Mouse (Mus musculus) midbrain, embryonic 14.5 days (tissue): ENCODE results near the gene Bicc1. TPM values are rescaled to one million over a fixed set of nuclear protein-coding genes. Genes with fewer than 3 reads are reported as not detected.

Experiments
- ATAC-seq: fragments of 200-750 bp; cut with Nextera tagmentation; 2 replicates; pipeline ENCODE4 v1.8.0; 2017; ENCODE audit warnings: moderate number of reproducible peaks, moderate library complexity; ENCODE audit not compliant: low FRiP score, low TSS enrichment
- DNase-seq: peaks from one replicate; pipeline ENCODE4 v3.0.0-alpha.2; 2015
- H3K27ac ChIP-seq: fragments of 300-500 bp; sonication (generic); replicated peaks from 2 replicates; pipeline ENCODE4 v1.5.1; 2014; ENCODE audit warnings: mild to moderate bottlenecking, low read depth, low read length, moderate library complexity
- H3K27me3 ChIP-seq: fragments of 300-500 bp; sonication (generic); 2 replicates; pipeline ENCODE4 v1.6.1; 2014; ENCODE audit warnings: low read length, control low read depth, mixed read lengths; ENCODE audit not compliant: control insufficient read depth, insufficient read depth
- H3K36me3 ChIP-seq: fragments of 300-500 bp; sonication (generic); 2 replicates; pipeline ENCODE4 v1.6.1; 2014; ENCODE audit warnings: low read length, control low read depth; ENCODE audit not compliant: control insufficient read depth, insufficient read depth
- H3K4me1 ChIP-seq: fragments of 300-500 bp; sonication (generic); 2 replicates; pipeline ENCODE4 v1.6.1; 2014; ENCODE audit warnings: mild to moderate bottlenecking, antibody characterized with exemption, low read length, control low read depth; ENCODE audit not compliant: control insufficient read depth, insufficient read depth
- H3K4me2 ChIP-seq: fragments of 300-500 bp; sonication (generic); 2 replicates; pipeline ENCODE4 v1.6.1; 2014; ENCODE audit warnings: mild to moderate bottlenecking, low read length, moderate library complexity
- H3K4me3 ChIP-seq: fragments of 300-500 bp; sonication (generic); replicated peaks from 2 replicates; pipeline ENCODE4 v1.5.1; 2014; ENCODE audit warnings: low read depth, low read length
- H3K9ac ChIP-seq: fragments of 300-500 bp; sonication (generic); replicated peaks from 2 replicates; pipeline ENCODE4 v1.6.1; 2014; ENCODE audit warnings: mild to moderate bottlenecking, low read length, moderate library complexity
- H3K9me3 ChIP-seq: fragments of 300-500 bp; sonication (generic); 2 replicates; pipeline ENCODE4 v1.6.1; 2016; ENCODE audit warnings: low read length, control low read depth, mixed read lengths; ENCODE audit not compliant: control insufficient read depth
- WGBS: fragments of 180-500 bp; shearing (Covaris S2); extraction: QIAGEN DNeasy Blood & Tissue Kit; methylation state at CpG from one replicate; pipeline ENCODE4 v1.1.7; 2014; 5-methylcytosine and 5-hydroxymethylcytosine counted together
- polyA plus RNA-seq: library from polyadenylated mRNA; unstranded; fragments of >200 nt; fragmentation: Nextera tagmentation; extraction: Ambion mirVana; gene quantifications from 2 replicates; pipeline ENCODE4 v1.2.1, GENCODE M21; 2014

The Bicc1 gene
- polyA plus RNA-seq, 1 experiment from 2014 or later = 6.2 TPM

- Histone ChIP-seq H3K4me2 (no peak overlapping the region), H3K9ac (no peak overlapping the region), H3K27ac (no peak overlapping the region), H3K4me1 (no peaks in the 10 kb centered on the region), H3K4me3 (no peak overlapping the region), H3K36me3 (no peaks in the 10 kb centered on the region), H3K27me3 (no peaks in the 10 kb centered on the region), H3K9me3 (peaks cover 14% of the 10 kb centered on the region)
- no peak for DNase-seq
- WGBS = 66% methylated on average over 2 of the region's 2 CpGs
- no peak for ATAC-seq
Measured at GRCm38 (mm10) chr10:71138852-71139197, 20.7 kb downstream of the Bicc1 start.

GRCm38 (mm10) chr10:71138132-71138851, 21.2 kb downstream of the Bicc1 start:
- ATAC-seq = no peak
- Histone ChIP-seq H3K9me3 (peaks cover 13% of the 10 kb centered on the region), H3K4me2 (no peak overlapping the region), H3K9ac (no peak overlapping the region), H3K4me1 (no peaks in the 10 kb centered on the region), H3K27ac (no peak overlapping the region), H3K27me3 (no peaks in the 10 kb centered on the region), H3K36me3 (no peaks in the 10 kb centered on the region), H3K4me3 (no peak overlapping the region)
- DNase-seq = no peak
- 61% methylated on average over 14 of the region's 14 CpGs for WGBS

- H3K4me2 ChIP-seq = no peak overlapping the region
- ATAC-seq = no peak
- H3K27me3 ChIP-seq = no peaks in the 10 kb centered on the region
- no peak overlapping the region for H3K27ac ChIP-seq
- no peak for DNase-seq
- no peak overlapping the region for H3K9ac ChIP-seq
- no peak overlapping the region for H3K4me3 ChIP-seq
- no peaks in the 10 kb centered on the region for H3K36me3 ChIP-seq
- no peaks in the 10 kb centered on the region for H3K4me1 ChIP-seq
- peaks cover 7% of the 10 kb centered on the region; the same call in 1 of the 2 replicates for H3K9me3 ChIP-seq
- 98% methylated on average over 9 of the region's 9 CpGs for WGBS
Measured at GRCm38 (mm10) chr10:71137606-71138005, 21.9 kb downstream of the Bicc1 start.

- H3K27ac ChIP-seq = no peak overlapping the region
- H3K4me2 ChIP-seq = no peak overlapping the region
- no peak overlapping the region for H3K4me3 ChIP-seq
- no peaks in the 10 kb centered on the region for H3K27me3 ChIP-seq
- H3K9me3 ChIP-seq = no peaks in the 10 kb centered on the region
- DNase-seq = no peak
- H3K36me3 ChIP-seq = no peaks in the 10 kb centered on the region
- 60% methylated on average over 9 of the region's 9 CpGs for WGBS
- H3K9ac ChIP-seq = no peak overlapping the region
- ATAC-seq = no peak
- H3K4me1 ChIP-seq = no peaks in the 10 kb centered on the region
Measured at GRCm38 (mm10) chr10:71131333-71131732, 28.2 kb downstream of the Bicc1 start.

GRCm38 (mm10) chr10:71130261-71130660, 29.2 kb downstream of the Bicc1 start:
- no peak overlapping the region for H3K4me3 ChIP-seq
- no peak overlapping the region for H3K4me2 ChIP-seq
- H3K27me3 ChIP-seq = no peaks in the 10 kb centered on the region
- H3K36me3 ChIP-seq = no peaks in the 10 kb centered on the region
- no peak for ATAC-seq
- DNase-seq = no peak
- H3K9me3 ChIP-seq = no peaks in the 10 kb centered on the region
- no peak overlapping the region for H3K27ac ChIP-seq
- no peak overlapping the region for H3K9ac ChIP-seq
- no peaks in the 10 kb centered on the region for H3K4me1 ChIP-seq
- WGBS = 65% methylated on average over 9 of the region's 9 CpGs

GRCm38 (mm10) chr10:71127951-71128331, 31.6 kb downstream of the Bicc1 start:
- H3K4me3 ChIP-seq = no peak overlapping the region
- ATAC-seq (no peak), DNase-seq (no peak)
- no peaks in the 10 kb centered on the region for H3K4me1 ChIP-seq
- no peak overlapping the region for H3K4me2 ChIP-seq
- no peaks in the 10 kb centered on the region for H3K27me3 ChIP-seq
- H3K9ac ChIP-seq = no peak overlapping the region
- no peaks in the 10 kb centered on the region for H3K9me3 ChIP-seq
- 37% methylated on average over 8 of the region's 8 CpGs for WGBS
- H3K36me3 ChIP-seq = no peaks in the 10 kb centered on the region
- H3K27ac ChIP-seq = no peak overlapping the region

GRCm38 (mm10) chr10:71127278-71127950, 32.1 kb downstream of the Bicc1 start:
- H3K27ac ChIP-seq = no peak overlapping the region
- H3K9me3 ChIP-seq = no peaks in the 10 kb centered on the region
- H3K4me2 ChIP-seq = no peak overlapping the region
- no peak overlapping the region for H3K4me3 ChIP-seq
- ATAC-seq (no peak), DNase-seq (no peak)
- no peak overlapping the region for H3K9ac ChIP-seq
- H3K36me3 ChIP-seq = no peaks in the 10 kb centered on the region
- no peaks in the 10 kb centered on the region for H3K4me1 ChIP-seq
- H3K27me3 ChIP-seq = no peaks in the 10 kb centered on the region
- 72% methylated on average over 13 of the region's 13 CpGs for WGBS

- Histone ChIP-seq H3K4me2 (no peak overlapping the region), H3K4me3 (no peak overlapping the region)
- no peak for ATAC-seq
Measured at GRCm38 (mm10) chr10:71123974-71124373, 35.5 kb downstream of the Bicc1 start.

GRCm38 (mm10) chr10:71123395-71123794, 36.1 kb downstream of the Bicc1 start:
- Histone ChIP-seq H3K27ac (no peak overlapping the region), H3K9ac (no peak overlapping the region), H3K9me3 (no peaks in the 10 kb centered on the region), H3K36me3 (no peaks in the 10 kb centered on the region), H3K4me1 (no peaks in the 10 kb centered on the region), H3K4me3 (no peak overlapping the region), H3K27me3 (no peaks in the 10 kb centered on the region), H3K4me2 (no peak overlapping the region)
- no peak for DNase-seq
- WGBS = 38% methylated on average over 4 of the region's 4 CpGs
- no peak for ATAC-seq

More at GRCm38 (mm10) chr10:71123974-71124373, 35.5 kb downstream of the Bicc1 start:
- DNase-seq = no peak
- no peaks in the 10 kb centered on the region for H3K9me3 ChIP-seq
- WGBS = 68% methylated on average over 3 of the region's 3 CpGs
- no peaks in the 10 kb centered on the region for H3K27me3 ChIP-seq
- no peaks in the 10 kb centered on the region for H3K4me1 ChIP-seq
- H3K27ac ChIP-seq = no peak overlapping the region
- no peak overlapping the region for H3K9ac ChIP-seq
- no peaks in the 10 kb centered on the region for H3K36me3 ChIP-seq
